Mouse (Mus musculus) limb, embryonic 14.5 days (tissue): ENCODE results near the gene Tppp3. TPM values are rescaled to one million over a fixed set of nuclear protein-coding genes. Genes with fewer than 3 reads are reported as not detected.

ENCODE experiments used
- ATAC-seq: fragments of 200-750 bp; cut with Nextera tagmentation; 2 replicates; pipeline ENCODE4 v1.8.0; 2017; ENCODE audit warnings: low read depth, moderate number of reproducible peaks, moderate TSS enrichment; ENCODE audit not compliant: low FRiP score
- DNase-seq: peaks from one replicate; pipeline ENCODE4 v3.0.0-alpha.2; 2015; ENCODE audit warnings: low spot score
- H3K27ac ChIP-seq: fragments of 300-500 bp; sonication (generic); replicated peaks from 2 replicates; pipeline ENCODE4 v1.5.1; 2014; ENCODE audit warnings: low read depth, mild to moderate bottlenecking, low read length, moderate library complexity, mixed read lengths
- H3K27me3 ChIP-seq: fragments of 300-500 bp; sonication (generic); 2 replicates; pipeline ENCODE4 v1.6.1; 2014; ENCODE audit warnings: low read length, mixed read lengths; ENCODE audit not compliant: control insufficient read depth, insufficient read depth
- H3K36me3 ChIP-seq: fragments of 300-500 bp; sonication (generic); 2 replicates; pipeline ENCODE4 v1.6.1; 2014; ENCODE audit warnings: mild to moderate bottlenecking, low read length, moderate library complexity, mixed read lengths; ENCODE audit not compliant: control insufficient read depth, insufficient read depth
- H3K4me1 ChIP-seq: fragments of 300-500 bp; sonication (generic); 2 replicates; pipeline ENCODE4 v1.6.1; 2014; ENCODE audit warnings: antibody characterized with exemption, low read length, mixed read lengths; ENCODE audit not compliant: control insufficient read depth, insufficient read depth
- H3K4me2 ChIP-seq: fragments of 300-500 bp; sonication (generic); replicated peaks from 2 replicates; pipeline ENCODE4 v1.6.1; 2014; ENCODE audit warnings: low read depth, mild to moderate bottlenecking, low read length, moderate library complexity; ENCODE audit not compliant: severe bottlenecking
- H3K4me3 ChIP-seq: fragments of 300-500 bp; sonication (generic); replicated peaks from 2 replicates; pipeline ENCODE4 v1.5.1; 2014; ENCODE audit warnings: low read length
- H3K9ac ChIP-seq: fragments of 300-500 bp; sonication (generic); 2 replicates; pipeline ENCODE4 v1.6.1; 2014; ENCODE audit warnings: mild to moderate bottlenecking, low read depth, low read length, moderate library complexity; ENCODE audit not compliant: severe bottlenecking
- H3K9me3 ChIP-seq: fragments of 300-500 bp; sonication (generic); 2 replicates; pipeline ENCODE4 v1.6.1; 2016; ENCODE audit warnings: low read length; ENCODE audit not compliant: control insufficient read depth
- POLR2A ChIP-seq: fragments of 200-500 bp; IDR thresholded peaks from 2 replicates; pipeline ENCODE4 v1.8.0; 2012; ENCODE audit warnings: inconsistent platforms, mild to moderate bottlenecking, moderate library complexity, borderline replicate concordance; ENCODE audit not compliant: insufficient read depth, insufficient read length; ENCODE audit errors: extremely low read depth
- WGBS: fragments of 180-500 bp; shearing (Covaris S2); extraction: QIAGEN DNeasy Blood & Tissue Kit; methylation state at CpG from one replicate; pipeline ENCODE4 v1.1.7; 2014; 5-methylcytosine and 5-hydroxymethylcytosine counted together
- polyA plus RNA-seq, 2 experiments: library from polyadenylated mRNA; depleted of rRNA in 1 of 2; stranded (reverse) in 1 of 2; unstranded in 1 of 2; fragments of >200 nt; fragmentation: Nextera tagmentation in 1 of 2; extraction: Ambion mirVana in 1 of 2; gene quantifications; 2 replicates each; pipeline versions ENCODE4 v1.2.1 to v1.2.3; 2012 to 2014

Tppp3 gene
- polyA plus RNA-seq, 2 experiments: 130 to 164 TPM

DNA sequence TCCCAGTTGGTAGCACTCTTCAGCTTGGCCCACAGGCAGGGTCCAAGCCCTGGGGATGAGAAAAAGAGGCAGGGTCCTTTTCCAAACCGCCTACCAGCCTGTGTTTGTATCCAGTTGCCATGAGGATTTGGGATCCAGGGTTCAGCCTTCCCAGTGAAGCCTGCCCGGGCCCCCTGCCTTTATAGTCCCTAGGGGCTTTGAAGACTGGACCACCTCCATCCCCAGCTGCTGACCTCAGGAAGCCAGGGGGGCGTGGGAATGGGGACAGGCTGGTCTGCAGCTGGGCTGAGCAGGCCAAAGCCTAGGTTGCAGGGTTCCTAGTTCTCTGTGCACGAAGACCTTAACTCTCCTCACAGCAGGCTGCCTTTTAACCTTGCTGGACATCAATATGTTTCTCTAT, 3.9 kb upstream of the Tppp3 start:
- ATAC-seq (no peak), DNase-seq (no peak)
- 35% methylated on average over 4 of the region's 4 CpGs for WGBS
- Histone ChIP-seq H3K9ac (no peak overlapping the region), H3K4me3 (no peak overlapping the region), H3K4me2 (no peak overlapping the region), H3K4me1 (peaks cover 26% of the 10 kb centered on the region), H3K36me3 (peaks cover 54% of the 10 kb centered on the region), H3K9me3 (no peaks in the 10 kb centered on the region), H3K27me3 (peaks cover 11% of the 10 kb centered on the region), H3K27ac (no peak overlapping the region)
- no peak for TF ChIP-seq POLR2A

DNA sequence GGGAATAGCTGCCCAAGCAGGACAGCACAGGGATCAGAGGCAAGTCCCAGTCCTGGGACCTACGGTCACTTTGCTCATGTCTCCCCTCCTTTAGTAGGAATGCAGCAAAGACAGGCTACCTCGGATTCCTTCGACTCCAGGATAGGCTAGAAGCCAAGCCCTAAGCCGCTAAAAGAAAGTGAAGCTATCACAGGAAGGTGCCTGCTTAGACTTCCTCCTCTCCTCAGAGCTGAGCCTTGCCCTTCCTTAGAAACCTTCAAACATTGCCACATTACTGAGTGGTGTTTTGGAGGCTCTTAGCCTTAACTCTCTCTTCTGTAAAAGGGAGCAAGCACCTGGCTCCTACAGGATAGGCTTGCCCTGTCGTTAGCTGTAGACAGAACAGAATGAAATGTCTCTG, 3.4 kb upstream of the Tppp3 start:
- Histone ChIP-seq H3K9me3 (no peaks in the 10 kb centered on the region), H3K27ac (0 out of 2 replicates have a peak overlapping the region, but pooled peaks have one; percentile 8), H3K9ac (no peak overlapping the region), H3K4me2 (no peak overlapping the region), H3K27me3 (peaks cover 11% of the 10 kb centered on the region), H3K36me3 (peaks cover 48% of the 10 kb centered on the region), H3K4me3 (no peak overlapping the region), H3K4me1 (peaks cover 26% of the 10 kb centered on the region)
- no peak for TF ChIP-seq POLR2A
- DNase-seq (no peak), ATAC-seq (no peak)
- WGBS: 42% methylated on average over 5 of the region's 5 CpGs

DNA sequence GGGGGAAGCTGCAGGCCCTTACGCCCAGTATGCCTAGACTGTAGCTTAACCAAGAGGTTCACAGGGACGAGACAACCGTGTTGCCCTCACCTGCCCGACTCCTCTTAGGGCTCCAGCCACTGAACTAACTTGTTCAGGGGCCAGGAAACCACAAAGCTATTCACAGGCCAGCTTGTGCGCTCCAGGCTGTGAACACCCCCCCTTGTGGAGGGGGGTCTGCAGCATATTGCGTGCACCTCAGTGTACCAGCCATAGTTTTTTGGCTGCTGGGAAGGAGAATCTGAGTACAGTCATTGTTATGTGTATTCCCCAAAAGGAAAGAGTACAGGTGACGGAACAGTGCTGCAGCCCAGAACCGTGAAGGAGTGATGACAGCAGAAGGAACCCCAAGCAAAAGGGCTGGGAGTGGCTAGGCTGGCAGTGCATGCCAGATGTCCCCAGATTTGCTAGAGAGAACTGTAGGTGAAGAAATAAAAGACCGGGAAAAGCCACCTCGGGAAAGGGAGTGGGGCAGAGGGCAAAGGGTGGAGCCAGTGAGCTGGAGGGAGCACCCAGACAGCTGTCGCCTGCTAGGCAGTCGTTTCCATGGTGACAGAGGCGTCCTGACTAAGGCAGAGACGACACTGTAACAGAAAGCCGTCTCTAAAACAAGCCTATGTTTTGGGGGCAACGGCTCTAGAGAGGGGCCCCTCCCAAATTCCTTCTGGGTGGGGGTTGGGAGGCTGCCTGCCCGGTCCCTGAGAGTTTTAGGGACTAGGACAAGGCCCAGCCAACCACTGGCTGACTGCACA, 2.7 kb upstream of the Tppp3 start:
- no peak overlapping the region for H3K27ac ChIP-seq
- peaks cover 43% of the 10 kb centered on the region for H3K36me3 ChIP-seq
- no peak overlapping the region for H3K4me2 ChIP-seq
- H3K4me3 ChIP-seq: no peak overlapping the region
- no peaks in the 10 kb centered on the region for H3K9me3 ChIP-seq
- WGBS: 31% methylated on average over 15 of the region's 17 CpGs
- no peak for TF ChIP-seq POLR2A
- peak; percentile 39 for ATAC-seq
- DNase-seq: peak; percentile 80
- H3K4me1 ChIP-seq: peaks cover 26% of the 10 kb centered on the region
- H3K9ac ChIP-seq: no peak overlapping the region
- peaks cover 11% of the 10 kb centered on the region for H3K27me3 ChIP-seq

DNA sequence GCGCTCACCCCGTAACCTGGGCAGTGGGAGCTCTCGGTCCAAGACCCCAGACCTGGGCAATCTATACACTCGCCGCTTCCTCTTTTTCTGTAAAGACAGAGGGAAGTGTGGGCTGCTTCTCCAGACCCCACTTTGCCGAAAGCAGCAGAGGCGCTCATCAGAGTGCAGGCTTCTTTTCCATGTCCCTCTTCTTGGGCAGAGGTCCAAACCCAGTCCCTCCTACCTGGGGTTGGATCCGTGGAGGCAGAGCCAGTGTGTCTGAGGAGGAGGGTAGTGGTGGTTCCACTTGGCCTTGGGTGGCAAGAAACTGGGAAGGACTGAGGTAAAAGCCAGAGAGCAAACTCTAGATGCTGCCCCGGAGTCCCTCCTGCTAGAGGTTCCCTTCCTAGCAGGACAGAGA, 1.7 kb upstream of the Tppp3 start:
- no peak overlapping the region for H3K4me2 ChIP-seq
- H3K27me3 ChIP-seq: peaks cover 11% of the 10 kb centered on the region
- H3K9me3 ChIP-seq: no peaks in the 10 kb centered on the region
- peaks cover 34% of the 10 kb centered on the region for H3K36me3 ChIP-seq
- H3K9ac ChIP-seq: no peak overlapping the region
- WGBS: 59% methylated on average over 9 of the region's 9 CpGs
- H3K27ac ChIP-seq: no peak overlapping the region
- peaks cover 26% of the 10 kb centered on the region for H3K4me1 ChIP-seq
- TF ChIP-seq POLR2A: no peak
- ATAC-seq (no peak), DNase-seq (no peak)
- H3K4me3 ChIP-seq: no peak overlapping the region

DNA sequence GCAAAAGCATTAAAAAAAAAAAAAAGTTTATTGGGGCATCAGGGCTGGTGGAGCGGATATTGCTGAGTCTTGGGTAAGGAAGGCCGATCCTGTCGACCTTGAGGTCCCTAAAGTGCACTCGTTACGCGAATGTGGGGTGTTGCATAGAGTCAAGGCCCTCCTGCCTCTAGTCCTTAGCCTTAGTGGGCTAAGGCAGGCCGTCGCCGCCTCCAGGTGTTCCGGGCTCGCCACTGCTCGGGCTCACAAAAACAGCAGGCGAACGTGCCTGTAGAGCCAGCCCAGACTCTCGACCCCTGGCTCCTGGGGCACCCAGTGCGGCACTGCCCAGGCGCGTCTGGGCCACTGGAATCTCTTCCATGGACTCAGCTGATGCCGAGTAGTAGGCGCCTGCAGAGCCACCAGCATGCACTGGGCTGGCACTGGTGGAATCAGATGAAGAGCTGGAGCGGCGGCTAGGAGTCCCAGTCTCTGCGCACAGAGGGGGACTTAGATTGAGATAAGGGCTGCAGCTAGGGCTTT, 1.1 kb upstream of the Tppp3 start:
- DNase-seq: no peak
- Histone ChIP-seq H3K27me3 (peaks cover 11% of the 10 kb centered on the region), H3K4me1 (peaks cover 26% of the 10 kb centered on the region), H3K9me3 (no peaks in the 10 kb centered on the region), H3K4me3 (no peak overlapping the region), H3K4me2 (no peak overlapping the region), H3K36me3 (peaks cover 32% of the 10 kb centered on the region), H3K9ac (no peak overlapping the region), H3K27ac (no peak overlapping the region)
- WGBS: 22% methylated on average over 23 of the region's 23 CpGs
- TF ChIP-seq POLR2A: no peak
- no peak for ATAC-seq
